22 mouse cellular contexts compared by ENCODE assay signal in the genomic region with DNA sequence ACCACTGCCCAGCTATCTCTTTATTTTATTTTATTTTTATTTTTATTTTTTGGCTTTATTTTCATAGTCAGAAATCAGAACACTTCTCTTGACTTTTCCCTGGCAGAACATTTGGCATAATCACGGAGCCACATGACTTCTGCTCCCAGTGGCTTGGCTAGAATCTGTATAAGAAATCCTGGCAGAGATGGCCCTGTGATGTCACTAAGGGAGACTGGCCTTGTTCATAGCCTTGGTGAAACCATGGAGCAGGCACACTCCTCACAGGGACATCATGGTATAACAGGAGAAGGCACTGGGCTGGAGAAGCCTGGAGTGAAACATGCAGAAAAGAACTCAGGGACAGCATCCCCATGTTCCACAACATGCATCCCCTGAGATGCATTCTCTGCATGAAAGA. TPM values are rescaled to one million over a fixed set of nuclear protein-coding genes. Genes with fewer than 3 reads are reported as not detected.
"Had no signal": no experiment of that assay in that cellular context is flagged by ENCODE, and none has a peak within 500 bp of the region (broad histone marks: within the 10 kb centered on the region; RNA-seq: fewer than 3 reads in every experiment).

No protein-coding gene starts in this region.

- H3K27ac ChIP-seq: layer of hippocampus, adult 2 months; limb, embryonic 10.5 days; limb, embryonic 13.5 days; liver, embryonic 13.5 days; midbrain, embryonic 10.5 days; midbrain, embryonic 13.5 days; neural tube, embryonic 13.5 days; stomach, embryonic 15.5 days had no signal

- H3K4me3 ChIP-seq: layer of hippocampus, adult 2 months; limb, embryonic 10.5 days; limb, embryonic 13.5 days; liver, embryonic 13.5 days; megakaryocyte, embryonic 14.5 days; midbrain, embryonic 10.5 days; midbrain, embryonic 13.5 days; myocyte; neural tube, embryonic 13.5 days; stomach, embryonic 15.5 days had no signal

- DNase-seq: kidney, adult 9 months; kidney, postnatal 25 days; layer of hippocampus, adult 9-11 months; liver; liver, embryonic 13.5 days; lung, embryonic 14.5 days; lung, postnatal 36 days; retina, postnatal 1 day; right cerebral cortex, postnatal 25 days; spleen, adult 18-20 months; thymus, postnatal 25 days had no signal

- H3K4me1 ChIP-seq: limb, embryonic 10.5 days; limb, embryonic 13.5 days; liver, embryonic 13.5 days; midbrain, embryonic 10.5 days; midbrain, embryonic 13.5 days; neural tube, embryonic 13.5 days; stomach, embryonic 15.5 days had no signal

RNA-seq across cellular contexts. Expression of a gene that starts 7.7 kb away (rescaled TPM):
- total RNA-seq: monocyte, adult 5-6 weeks; neutrophil, adult 5-6 weeks had no signal
